Mouse (Mus musculus) kidney, adult 2 months (tissue): Measurements from ENCODE around the gene Ypel1.

Experiments
- CTCF ChIP-seq: fragments of 200-500 bp; conservative IDR thresholded peaks from 2 replicates; pipeline ENCODE4 v1.5.1; 2011; ENCODE audit warnings: low read depth, mild to moderate bottlenecking, control low read depth, low read length, moderate library complexity, mixed read lengths; ENCODE audit not compliant: insufficient read depth, insufficient read length
- POLR2A ChIP-seq: fragments of 200-500 bp; IDR thresholded peaks from one replicate; pipeline ENCODE4 v1.6.1; 2011; ENCODE audit warnings: low read depth, low read length, control low read depth

DNA sequence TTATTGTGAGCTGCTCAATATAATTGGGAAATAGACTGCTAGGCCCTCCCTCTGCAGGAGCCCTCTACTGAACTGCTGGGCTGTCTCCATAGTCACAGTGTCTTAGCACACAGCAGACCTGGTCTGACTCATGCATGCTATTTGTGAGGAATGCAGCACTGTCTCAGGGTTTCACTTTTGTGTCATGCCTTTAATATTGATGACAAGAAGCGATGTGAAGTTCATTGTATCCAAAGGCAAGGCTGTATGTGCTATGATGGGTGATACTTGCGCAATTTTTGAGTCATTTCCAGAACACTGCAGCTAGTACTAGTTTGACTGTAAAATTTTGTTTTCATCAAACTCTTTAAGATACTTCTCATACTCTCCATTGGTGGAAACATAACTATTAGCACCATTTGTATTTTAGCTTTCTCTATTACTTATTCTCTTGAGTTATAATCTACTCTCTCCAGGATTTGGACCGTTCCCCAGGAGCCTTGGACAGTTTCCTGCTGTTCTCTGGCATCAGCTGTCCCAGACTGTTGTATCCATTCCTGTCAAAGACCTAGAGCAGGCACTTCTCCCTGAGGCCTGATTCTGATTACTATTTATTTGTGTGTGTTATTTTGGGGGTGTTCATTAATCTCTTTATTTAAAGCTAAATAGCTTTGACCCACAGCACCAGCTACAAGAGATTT is 44.9 kb upstream of the Ypel1 start:
- TF ChIP-seq CTCF = no peak
- no peak for TF ChIP-seq POLR2A
